Mouse (Mus musculus) lung, adult 10 weeks (tissue): Measurements from ENCODE around the gene Fen1. TPM values are rescaled to one million over a fixed set of nuclear protein-coding genes. Genes with fewer than 3 reads are reported as not detected.

Experiments
- polyA plus RNA-seq: library from polyadenylated mRNA; stranded (reverse); fragments of 350-450 nt; fragmentation: Illumina TruSeq; extraction: RNeasy Lipid Tissue Mini Kit (QIAGEN cat#74804); gene quantifications from one replicate; pipeline ENCODE4 v1.2.3, GENCODE M21; 2014; ENCODE audit warnings: low read depth, low replicate concordance; ENCODE audit not compliant: insufficient read depth

The Fen1 gene
- polyA plus RNA-seq = 6.0 TPM

GRCm38 (mm10) chr19:10203848-10204615 lies at the start of gene Fen1, which contains the start of gene Tmem258:
Fen1 (minus strand) TSS chr19:10204169.
Tmem258 (plus strand) TSS chr19:10204014.

GRCm38 (mm10) chr19:10240654-10241305 lies 36.8 kb upstream of the Fen1 start, which contains the start of gene Myrf:
Myrf (minus strand) TSS chr19:10240748.

GRCm38 (mm10) chr19:10182670-10183298 lies 21.2 kb downstream of the Fen1 start, which contains the start of gene Fads1:
Fads1 (plus strand) TSS chr19:10182888.

Other genes with a start within 250 kb of the Fen1 start
- 4,262 TPM for gene Fth1, start 223.6 kb downstream of the Fen1 start, polyA plus RNA-seq
- 1.8 TPM for gene Best1, start 202.5 kb downstream of the Fen1 start, polyA plus RNA-seq
- 6.9 TPM for gene Rab3il1, start 202.5 kb downstream of the Fen1 start, polyA plus RNA-seq
- gene Fads3, start 162.6 kb downstream of the Fen1 start, polyA plus RNA-seq = 68.9 TPM
- 28.7 TPM for gene Fads2, start 102.4 kb downstream of the Fen1 start, polyA plus RNA-seq
- gene Fads1, start 21.3 kb downstream of the Fen1 start, polyA plus RNA-seq = 58.1 TPM
- 164 TPM for gene Tmem258, start 155 bp downstream of the Fen1 start, polyA plus RNA-seq
- gene Myrf, start 36.6 kb upstream of the Fen1 start, polyA plus RNA-seq = 9.1 TPM
- 2.0 TPM for gene Dagla, start 100.7 kb upstream of the Fen1 start, polyA plus RNA-seq
- gene Syt7, start 184.9 kb upstream of the Fen1 start, polyA plus RNA-seq = 3.7 TPM